Mouse (Mus musculus) liver, embryonic 12.5 days (tissue): ENCODE measurements at regions not wholly inside any gene's neighbourhood (a gene's known extent, or its start where the extent isn't known, plus 50 kb on each side); places are given as distances from the start of the nearest gene placed in this dataset.

Source experiments
- ATAC-seq: fragments of 200-750 bp; cut with Nextera tagmentation; 2 replicates; pipeline ENCODE4 v1.8.0; 2017; ENCODE audit warnings: moderate number of reproducible peaks, mild to moderate bottlenecking, moderate library complexity
- H3K27ac ChIP-seq: fragments of 300-500 bp; sonication (generic); 2 replicates; pipeline ENCODE4 v1.5.1; 2016; ENCODE audit warnings: mild to moderate bottlenecking
- H3K27me3 ChIP-seq: fragments of 300-500 bp; sonication (generic); replicated peaks from 2 replicates; pipeline ENCODE4 v1.6.1; 2016; ENCODE audit warnings: mild to moderate bottlenecking, moderate library complexity
- H3K36me3 ChIP-seq: fragments of 300-500 bp; sonication (generic); 2 replicates; pipeline ENCODE4 v1.6.1; 2016; ENCODE audit warnings: mild to moderate bottlenecking, moderate library complexity
- H3K4me1 ChIP-seq: fragments of 300-500 bp; sonication (generic); 2 replicates; pipeline ENCODE4 v1.6.1; 2016
- H3K4me2 ChIP-seq: fragments of 300-500 bp; sonication (generic); 2 replicates; pipeline ENCODE4 v1.6.1; 2016; ENCODE audit warnings: mild to moderate bottlenecking, moderate library complexity
- H3K4me3 ChIP-seq: fragments of 300-500 bp; sonication (generic); 2 replicates; pipeline ENCODE4 v1.5.1; 2016; ENCODE audit warnings: mild to moderate bottlenecking, moderate library complexity
- H3K9ac ChIP-seq: fragments of 300-500 bp; sonication (generic); 2 replicates; pipeline ENCODE4 v1.6.1; 2016; ENCODE audit warnings: mild to moderate bottlenecking, moderate library complexity
- H3K9me3 ChIP-seq: fragments of 300-500 bp; sonication (generic); replicated peaks from 2 replicates; pipeline ENCODE4 v1.6.1; 2016; ENCODE audit warnings: mild to moderate bottlenecking, moderate library complexity
- WGBS: fragments of 180-500 bp; shearing (Covaris S2); methylation state at CpG from one replicate; pipeline ENCODE4 v1.1.7; 2016; ENCODE audit not compliant: insufficient replicate concordance; 5-methylcytosine and 5-hydroxymethylcytosine counted together

- H3K27me3 ChIP-seq, result no peaks in the 10 kb centered on the region
- no peaks in the 10 kb centered on the region for H3K9me3 ChIP-seq
- H3K4me3 ChIP-seq, result no peak overlapping the region
- no peak overlapping the region for H3K4me2 ChIP-seq
- H3K4me1 ChIP-seq, result no peaks in the 10 kb centered on the region
- H3K27ac ChIP-seq, result no peak overlapping the region
- no peaks in the 10 kb centered on the region for H3K36me3 ChIP-seq
- no peak for ATAC-seq
- no peak overlapping the region for H3K9ac ChIP-seq
- WGBS, result 58% methylated on average over 12 of the region's 12 CpGs
Observed at GRCm38 (mm10) chr2:174532671-174533363, 59.9 kb upstream of the Prelid3b start.

GRCm38 (mm10) chr2:174540717-174541116 lies 67.8 kb upstream of the Prelid3b start:
- no peak overlapping the region for H3K27ac ChIP-seq
- H3K4me2 ChIP-seq, result no peak overlapping the region
- no peaks in the 10 kb centered on the region for H3K36me3 ChIP-seq
- H3K27me3 ChIP-seq, result no peaks in the 10 kb centered on the region
- WGBS, result 69% methylated on average over 5 of the region's 5 CpGs
- H3K4me3 ChIP-seq, result no peak overlapping the region
- H3K4me1 ChIP-seq, result no peaks in the 10 kb centered on the region
- no peak overlapping the region for H3K9ac ChIP-seq
- no peak for ATAC-seq
- no peaks in the 10 kb centered on the region for H3K9me3 ChIP-seq

- Histone ChIP-seq H3K9ac (no peak overlapping the region), H3K4me3 (no peak overlapping the region), H3K36me3 (no peaks in the 10 kb centered on the region), H3K4me1 (no peaks in the 10 kb centered on the region), H3K4me2 (no peak overlapping the region), H3K27ac (no peak overlapping the region), H3K9me3 (no peaks in the 10 kb centered on the region), H3K27me3 (no peaks in the 10 kb centered on the region)
- no peak for ATAC-seq
- 64% methylated on average over 3 of the region's 3 CpGs for WGBS
Observed at GRCm38 (mm10) chr2:174547207-174547606, 74.3 kb upstream of the Prelid3b start.

GRCm38 (mm10) chr2:174547701-174548100 lies 74.8 kb upstream of the Prelid3b start:
- no peaks in the 10 kb centered on the region for H3K27me3 ChIP-seq
- no peaks in the 10 kb centered on the region for H3K9me3 ChIP-seq
- no peak overlapping the region for H3K9ac ChIP-seq
- H3K4me2 ChIP-seq, result no peak overlapping the region
- WGBS, result 58% methylated on average over 6 of the region's 6 CpGs
- no peaks in the 10 kb centered on the region for H3K36me3 ChIP-seq
- H3K4me3 ChIP-seq, result no peak overlapping the region
- no peak for ATAC-seq
- H3K4me1 ChIP-seq, result no peaks in the 10 kb centered on the region
- H3K27ac ChIP-seq, result no peak overlapping the region

- Histone ChIP-seq H3K9ac (no peak overlapping the region), H3K27me3 (no peaks in the 10 kb centered on the region), H3K36me3 (no peaks in the 10 kb centered on the region), H3K27ac (no peak overlapping the region), H3K4me2 (no peak overlapping the region), H3K9me3 (no peaks in the 10 kb centered on the region), H3K4me1 (no peaks in the 10 kb centered on the region), H3K4me3 (no peak overlapping the region)
- ATAC-seq, result 0 out of 2 replicates have a peak, but pooled peaks have one; percentile 40
- WGBS, result 63% methylated on average over 4 of the region's 4 CpGs
Observed at GRCm38 (mm10) chr2:174548776-174549175, 75.9 kb upstream of the Prelid3b start.

GRCm38 (mm10) chr2:174555778-174556177 lies 82.9 kb upstream of the Prelid3b start:
- Histone ChIP-seq H3K27me3 (no peaks in the 10 kb centered on the region), H3K9me3 (no peaks in the 10 kb centered on the region), H3K9ac (no peak overlapping the region), H3K4me2 (no peak overlapping the region), H3K4me1 (no peaks in the 10 kb centered on the region), H3K4me3 (no peak overlapping the region), H3K27ac (no peak overlapping the region), H3K36me3 (no peaks in the 10 kb centered on the region)
- no peak for ATAC-seq
- WGBS, result 64% methylated on average over 11 of the region's 11 CpGs

- H3K4me2 ChIP-seq, result no peak overlapping the region
- no peak overlapping the region for H3K4me3 ChIP-seq
- H3K36me3 ChIP-seq, result no peaks in the 10 kb centered on the region
- H3K9me3 ChIP-seq, result no peaks in the 10 kb centered on the region
- 27% methylated on average over 7 of the region's 7 CpGs for WGBS
- H3K27me3 ChIP-seq, result no peaks in the 10 kb centered on the region
- no peak overlapping the region for H3K27ac ChIP-seq
- H3K9ac ChIP-seq, result no peak overlapping the region
- H3K4me1 ChIP-seq, result 0 out of 2 replicates have a peak, but pooled peaks cover 6% of the 10 kb centered on the region
- ATAC-seq, result no peak
Observed at GRCm38 (mm10) chr2:174561828-174562429, 81.4 kb upstream of the Zfp831 start.

GRCm38 (mm10) chr2:174563917-174564316 lies 79.4 kb upstream of the Zfp831 start:
- WGBS, result 40% methylated on average over 3 of the region's 3 CpGs
- H3K9me3 ChIP-seq, result no peaks in the 10 kb centered on the region
- H3K4me3 ChIP-seq, result no peak overlapping the region
- H3K4me1 ChIP-seq, result 0 out of 2 replicates have a peak, but pooled peaks cover 6% of the 10 kb centered on the region
- no peak overlapping the region for H3K27ac ChIP-seq
- ATAC-seq, result no peak
- no peak overlapping the region for H3K9ac ChIP-seq
- no peaks in the 10 kb centered on the region for H3K27me3 ChIP-seq
- H3K4me2 ChIP-seq, result no peak overlapping the region
- H3K36me3 ChIP-seq, result no peaks in the 10 kb centered on the region

GRCm38 (mm10) chr2:174564817-174565216 lies 78.5 kb upstream of the Zfp831 start:
- 32% methylated on average over 5 of the region's 5 CpGs for WGBS
- 0 out of 2 replicates have a peak, but pooled peaks have one; percentile 12 for ATAC-seq
- H3K27ac ChIP-seq, result no peak overlapping the region

GRCm38 (mm10) chr2:174565891-174566290 lies 77.4 kb upstream of the Zfp831 start:
- H3K4me1 ChIP-seq, result 0 out of 2 replicates have a peak, but pooled peaks cover 6% of the 10 kb centered on the region
- H3K9me3 ChIP-seq, result no peaks in the 10 kb centered on the region
- no peak overlapping the region for H3K4me2 ChIP-seq
- no peak overlapping the region for H3K27ac ChIP-seq
- H3K9ac ChIP-seq, result no peak overlapping the region
- ATAC-seq, result no peak
- WGBS, result 70% methylated on average over 7 of the region's 7 CpGs
- H3K4me3 ChIP-seq, result no peak overlapping the region
- no peaks in the 10 kb centered on the region for H3K36me3 ChIP-seq
- no peaks in the 10 kb centered on the region; the same call in 1 of the 2 replicates for H3K27me3 ChIP-seq

More at GRCm38 (mm10) chr2:174564817-174565216, 78.5 kb upstream of the Zfp831 start:
- Histone ChIP-seq H3K9me3 (no peaks in the 10 kb centered on the region), H3K4me1 (0 out of 2 replicates have a peak, but pooled peaks cover 6% of the 10 kb centered on the region), H3K4me2 (no peak overlapping the region), H3K27me3 (no peaks in the 10 kb centered on the region), H3K9ac (no peak overlapping the region), H3K36me3 (no peaks in the 10 kb centered on the region), H3K4me3 (no peak overlapping the region)

- H3K36me3 ChIP-seq, result no peaks in the 10 kb centered on the region
- no peak overlapping the region for H3K4me3 ChIP-seq
- H3K4me1 ChIP-seq, result 0 out of 2 replicates have a peak, but pooled peaks cover 6% of the 10 kb centered on the region
- H3K4me2 ChIP-seq, result no peak overlapping the region
- H3K27ac ChIP-seq, result no peak overlapping the region
- no peak overlapping the region for H3K9ac ChIP-seq
- no peaks in the 10 kb centered on the region; the same call in 1 of the 2 replicates for H3K27me3 ChIP-seq
- 59% methylated on average over 4 of the region's 4 CpGs for WGBS
- ATAC-seq, result no peak
- no peaks in the 10 kb centered on the region for H3K9me3 ChIP-seq
Observed at GRCm38 (mm10) chr2:174566752-174567151, 76.6 kb upstream of the Zfp831 start.

GRCm38 (mm10) chr2:174574804-174575507 lies 68.4 kb upstream of the Zfp831 start:
- H3K27me3 ChIP-seq, result no peaks in the 10 kb centered on the region; the same call in 1 of the 2 replicates
- H3K27ac ChIP-seq, result no peak overlapping the region
- no peaks in the 10 kb centered on the region for H3K9me3 ChIP-seq
- 70% methylated on average over 7 of the region's 7 CpGs for WGBS
- no peak overlapping the region for H3K4me2 ChIP-seq
- no peak overlapping the region for H3K9ac ChIP-seq
- no peaks in the 10 kb centered on the region for H3K36me3 ChIP-seq
- peaks cover 3% of the 10 kb centered on the region for H3K4me1 ChIP-seq
- no peak overlapping the region for H3K4me3 ChIP-seq
- no peak for ATAC-seq
